Mouse (Mus musculus) midbrain, embryonic 15.5 days (tissue): ENCODE results near the gene Cask. TPM values are rescaled to one million over a fixed set of nuclear protein-coding genes. Genes with fewer than 3 reads are reported as not detected.

Experiments used
- ATAC-seq: fragments of 200-750 bp; cut with Nextera tagmentation; replicated peaks from 2 replicates; pipeline ENCODE4 v1.8.0; 2017; ENCODE audit warnings: moderate TSS enrichment
- H3K27ac ChIP-seq: fragments of 300-500 bp; sonication (generic); 2 replicates; pipeline ENCODE4 v1.5.1; 2015; ENCODE audit warnings: mild to moderate bottlenecking, inconsistent platforms
- H3K27me3 ChIP-seq: fragments of 300-500 bp; sonication (generic); replicated peaks from 2 replicates; pipeline ENCODE4 v1.6.1; 2015; ENCODE audit warnings: inconsistent platforms
- H3K36me3 ChIP-seq: fragments of 300-500 bp; sonication (generic); replicated peaks from 2 replicates; pipeline ENCODE4 v1.6.1; 2015; ENCODE audit warnings: inconsistent platforms
- H3K4me1 ChIP-seq: fragments of 300-500 bp; sonication (generic); 2 replicates; pipeline ENCODE4 v1.6.1; 2015; ENCODE audit warnings: inconsistent platforms
- H3K4me2 ChIP-seq: fragments of 300-500 bp; sonication (generic); 2 replicates; pipeline ENCODE4 v1.6.1; 2015; ENCODE audit warnings: inconsistent platforms, mild to moderate bottlenecking, moderate library complexity
- H3K4me3 ChIP-seq: fragments of 300-500 bp; sonication (generic); 2 replicates; pipeline ENCODE4 v1.5.1; 2015; ENCODE audit warnings: mild to moderate bottlenecking, inconsistent platforms
- H3K9ac ChIP-seq: fragments of 300-500 bp; sonication (generic); 2 replicates; pipeline ENCODE4 v1.6.1; 2015; ENCODE audit warnings: mild to moderate bottlenecking, inconsistent platforms
- H3K9me3 ChIP-seq: fragments of 300-500 bp; sonication (generic); 2 replicates; pipeline ENCODE4 v1.6.1; 2016; ENCODE audit warnings: inconsistent platforms
- WGBS: fragments of 180-500 bp; shearing (Covaris S2); methylation state at CpG from one replicate; pipeline ENCODE4 v1.1.7; 2015; ENCODE audit warnings: mixed read lengths; 5-methylcytosine and 5-hydroxymethylcytosine counted together
- polyA plus RNA-seq: library from polyadenylated mRNA; unstranded; fragments of >200 nt; fragmentation: Nextera tagmentation; extraction: Ambion mirVana; gene quantifications from 2 replicates; pipeline ENCODE4 v1.2.1, GENCODE M21; 2015

Gene Cask
- polyA plus RNA-seq, 1 experiment from 2014 or later = 71.5 TPM

DNA sequence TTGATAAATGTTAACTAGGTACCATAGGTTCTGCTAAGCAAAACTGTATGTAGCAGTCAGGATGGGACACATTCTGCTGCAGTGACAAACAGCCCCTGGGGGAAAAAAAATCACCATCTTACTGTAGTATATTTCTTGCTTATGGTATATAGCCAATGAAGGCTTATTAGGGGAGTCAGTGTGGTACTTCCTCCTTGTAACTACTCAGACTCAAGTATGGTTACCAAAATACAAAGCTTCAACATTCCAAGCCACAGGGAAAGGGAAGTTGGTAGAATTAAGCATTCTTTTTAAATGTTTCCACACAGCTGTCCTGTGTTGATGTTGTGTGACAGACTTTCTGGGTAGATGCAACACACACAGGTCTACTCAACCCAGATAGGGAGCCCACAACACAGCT is 358.2 kb downstream of the Cask start:
- no peaks in the 10 kb centered on the region for H3K36me3 ChIP-seq
- no peaks in the 10 kb centered on the region for H3K4me1 ChIP-seq
- H3K4me2 ChIP-seq = no peak overlapping the region
- no peak overlapping the region for H3K27ac ChIP-seq
- ATAC-seq = no peak
- no peak overlapping the region for H3K4me3 ChIP-seq
- no peak overlapping the region for H3K9ac ChIP-seq
- H3K9me3 ChIP-seq = no peaks in the 10 kb centered on the region
- 0 out of 2 replicates have a peak, but pooled peaks cover 4% of the 10 kb centered on the region for H3K27me3 ChIP-seq

DNA sequence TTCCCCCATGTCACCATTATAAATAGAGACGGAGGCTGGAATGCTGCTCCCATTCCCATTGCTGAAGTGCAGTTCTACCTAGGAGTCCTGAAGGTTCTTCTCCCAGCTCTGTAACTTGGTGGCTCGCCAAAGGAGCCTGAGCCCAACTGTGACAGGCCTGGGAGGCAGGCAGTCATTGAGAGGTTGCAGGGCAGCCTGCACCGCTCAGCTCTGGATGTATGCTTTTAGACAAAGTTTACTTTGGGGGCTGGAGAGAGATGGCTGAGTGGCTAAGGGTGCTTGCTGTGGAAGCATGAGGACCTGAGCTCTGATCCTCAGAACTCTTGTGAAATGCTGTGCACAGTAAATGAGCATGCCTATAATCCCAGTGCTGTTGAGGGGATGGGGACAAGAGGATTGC is 360.2 kb downstream of the Cask start:
- ATAC-seq = no peak
- WGBS = 84% methylated on average over 3 of the region's 3 CpGs
- Histone ChIP-seq H3K4me1 (no peaks in the 10 kb centered on the region), H3K4me2 (no peak overlapping the region), H3K27me3 (peaks cover 4% of the 10 kb centered on the region; the same call in 1 of the 2 replicates), H3K27ac (no peak overlapping the region), H3K9ac (no peak overlapping the region), H3K36me3 (no peaks in the 10 kb centered on the region), H3K9me3 (no peaks in the 10 kb centered on the region), H3K4me3 (no peak overlapping the region)

DNA sequence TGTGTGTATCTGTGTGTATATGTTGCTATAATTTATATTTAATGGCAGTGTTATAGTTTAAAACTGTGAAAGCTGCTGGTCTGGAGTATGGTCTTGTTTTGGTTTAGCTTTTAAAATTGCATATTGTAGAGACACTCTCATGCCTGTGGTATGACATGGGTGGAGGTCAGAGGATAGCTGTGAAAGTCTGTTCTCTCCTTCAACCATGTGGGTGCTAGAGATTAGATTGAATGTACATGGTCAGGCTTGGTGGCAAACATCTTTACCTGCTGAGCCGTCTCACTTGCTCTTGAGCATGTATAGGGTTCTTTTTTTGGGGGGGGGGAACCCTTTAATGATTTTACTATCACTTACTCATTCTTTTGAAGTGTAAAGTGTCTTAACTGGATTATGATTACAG is 361.4 kb downstream of the Cask start:
- WGBS = 84% methylated on average over 1 of the region's 1 CpGs

DNA sequence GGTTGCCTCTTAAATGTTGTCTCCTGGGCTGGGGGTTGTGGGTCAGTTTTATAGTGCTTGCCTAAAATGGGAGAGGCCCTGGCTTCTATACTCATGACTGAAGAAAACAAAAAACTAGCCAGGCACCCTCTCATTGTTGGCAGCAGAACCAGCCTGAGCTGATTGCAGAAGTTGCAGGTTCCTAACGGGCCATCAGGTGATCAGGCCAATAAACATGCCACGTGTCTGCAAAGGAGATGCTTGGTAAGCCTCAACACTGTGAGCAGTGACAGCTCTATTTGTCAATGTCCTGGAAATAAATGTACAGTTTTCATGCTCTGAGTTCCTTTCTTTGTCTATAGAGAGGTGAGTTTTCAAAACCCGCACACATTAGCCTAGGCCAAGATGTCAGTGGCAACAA is 362.2 kb downstream of the Cask start:
- WGBS = 74% methylated on average over 3 of the region's 3 CpGs
- ATAC-seq = no peak
- no peak overlapping the region for H3K27ac ChIP-seq
- no peak overlapping the region for H3K4me2 ChIP-seq
- H3K4me1 ChIP-seq = no peaks in the 10 kb centered on the region
- no peaks in the 10 kb centered on the region for H3K9me3 ChIP-seq
- no peak overlapping the region for H3K9ac ChIP-seq
- H3K36me3 ChIP-seq = no peaks in the 10 kb centered on the region
- no peak overlapping the region for H3K4me3 ChIP-seq
- peaks cover 4% of the 10 kb centered on the region; the same call in 1 of the 2 replicates for H3K27me3 ChIP-seq

More for the DNA sequence above, 361.4 kb downstream of the Cask start:
- H3K27ac ChIP-seq = no peak overlapping the region
- no peak overlapping the region for H3K9ac ChIP-seq
- peaks cover 4% of the 10 kb centered on the region; the same call in 1 of the 2 replicates for H3K27me3 ChIP-seq
- H3K4me1 ChIP-seq = no peaks in the 10 kb centered on the region
- H3K36me3 ChIP-seq = no peaks in the 10 kb centered on the region
- no peak overlapping the region for H3K4me2 ChIP-seq
- H3K9me3 ChIP-seq = no peaks in the 10 kb centered on the region
- ATAC-seq = no peak
- no peak overlapping the region for H3K4me3 ChIP-seq

DNA sequence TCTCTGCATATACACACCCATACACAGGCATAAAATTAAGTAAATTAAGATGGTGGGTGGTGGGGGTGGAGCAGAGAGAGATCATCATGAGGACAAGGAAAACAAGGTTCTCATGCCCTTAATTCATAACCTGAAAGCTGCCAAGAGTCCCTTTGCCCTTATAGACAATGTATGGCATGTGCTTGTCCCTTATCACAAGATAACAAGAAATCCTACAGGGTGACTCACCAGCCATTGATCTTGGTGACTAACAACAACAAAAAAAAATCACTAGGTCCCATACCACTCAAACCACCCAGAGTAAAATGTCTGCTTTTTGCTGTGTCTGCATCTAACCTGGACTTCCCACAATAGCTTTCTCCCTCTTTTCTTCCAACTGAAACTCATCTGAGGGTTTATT is 366.7 kb downstream of the Cask start:
- no peaks in the 10 kb centered on the region for H3K36me3 ChIP-seq
- H3K9ac ChIP-seq = no peak overlapping the region
- H3K4me2 ChIP-seq = no peak overlapping the region
- ATAC-seq = no peak
- no peaks in the 10 kb centered on the region for H3K9me3 ChIP-seq
- H3K27me3 ChIP-seq = no peaks in the 10 kb centered on the region; the same call in 1 of the 2 replicates
- no peaks in the 10 kb centered on the region for H3K4me1 ChIP-seq
- no peak overlapping the region for H3K27ac ChIP-seq
- H3K4me3 ChIP-seq = no peak overlapping the region

DNA sequence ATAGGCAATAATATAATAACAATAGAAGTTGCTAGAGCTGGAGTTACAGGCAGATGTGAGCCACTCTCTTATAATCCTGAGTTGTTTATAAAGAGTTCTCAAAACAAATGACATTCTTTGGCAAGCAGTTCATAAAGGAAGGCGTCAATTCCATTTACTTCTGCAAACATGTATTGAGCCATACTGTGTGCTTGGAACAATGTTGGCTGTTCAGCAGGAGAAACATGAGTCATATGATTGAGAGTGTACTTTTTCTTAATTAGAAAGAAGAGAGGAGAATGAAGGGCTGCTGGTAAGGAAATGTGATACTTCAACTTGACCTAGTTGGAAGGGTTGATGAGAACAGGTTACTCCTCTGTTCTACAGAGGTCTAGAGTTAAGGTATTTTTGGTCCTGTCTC is 368.6 kb downstream of the Cask start:
- Histone ChIP-seq H3K27me3 (no peaks in the 10 kb centered on the region; the same call in 1 of the 2 replicates), H3K9me3 (no peaks in the 10 kb centered on the region), H3K4me3 (no peak overlapping the region), H3K27ac (no peak overlapping the region), H3K4me2 (no peak overlapping the region), H3K9ac (no peak overlapping the region), H3K36me3 (no peaks in the 10 kb centered on the region), H3K4me1 (no peaks in the 10 kb centered on the region)
- WGBS = 82% methylated on average over 1 of the region's 1 CpGs
- ATAC-seq = no peak

DNA sequence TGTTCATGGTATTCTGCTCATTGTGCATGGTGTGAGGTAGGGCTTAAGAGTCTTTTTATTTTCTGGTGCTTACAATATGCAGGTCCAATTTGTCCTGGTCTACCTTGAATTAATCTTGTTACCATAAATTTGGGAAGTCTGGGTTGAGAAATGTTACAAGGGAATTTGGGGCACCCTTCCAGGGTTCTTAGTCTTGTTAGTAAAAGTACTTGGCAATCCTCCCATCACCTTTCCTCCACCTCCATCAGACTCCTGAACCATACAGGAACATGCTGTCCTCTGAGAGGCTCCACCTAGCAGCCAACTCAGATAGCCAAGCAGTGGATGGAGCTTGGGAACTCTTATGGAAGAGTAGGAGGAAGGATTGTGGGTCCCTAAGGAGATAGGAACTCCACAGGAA is 371.6 kb downstream of the Cask start:
- no peak overlapping the region for H3K9ac ChIP-seq
- H3K27me3 ChIP-seq = no peaks in the 10 kb centered on the region
- H3K9me3 ChIP-seq = no peaks in the 10 kb centered on the region
- no peaks in the 10 kb centered on the region for H3K4me1 ChIP-seq
- no peak overlapping the region for H3K4me2 ChIP-seq
- H3K36me3 ChIP-seq = no peaks in the 10 kb centered on the region
- no peak overlapping the region for H3K27ac ChIP-seq
- H3K4me3 ChIP-seq = no peak overlapping the region
- no peak for ATAC-seq

DNA sequence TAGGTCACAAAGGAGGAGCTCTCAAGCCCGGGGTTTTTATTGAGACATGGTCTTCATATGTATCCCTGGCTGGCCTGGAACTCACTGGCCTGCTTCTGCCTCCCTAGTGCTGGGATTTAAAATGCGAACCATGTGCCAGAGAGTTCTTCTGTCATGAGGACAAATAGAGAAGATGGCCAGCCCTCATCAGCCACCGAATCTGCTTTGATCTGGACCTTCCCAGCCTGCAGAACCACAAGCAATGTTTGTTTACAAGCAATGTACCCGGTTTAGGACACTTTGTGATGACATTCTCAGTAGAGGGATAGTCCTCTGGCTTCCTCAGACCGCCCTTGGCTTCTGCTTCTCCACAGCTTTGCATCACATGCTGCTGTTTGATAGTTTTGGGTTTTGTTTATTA is 372.9 kb downstream of the Cask start:
- 65% methylated on average over 5 of the region's 5 CpGs for whole genome bisulfite sequencing
- H3K36me3 ChIP-seq = no peaks in the 10 kb centered on the region

DNA sequence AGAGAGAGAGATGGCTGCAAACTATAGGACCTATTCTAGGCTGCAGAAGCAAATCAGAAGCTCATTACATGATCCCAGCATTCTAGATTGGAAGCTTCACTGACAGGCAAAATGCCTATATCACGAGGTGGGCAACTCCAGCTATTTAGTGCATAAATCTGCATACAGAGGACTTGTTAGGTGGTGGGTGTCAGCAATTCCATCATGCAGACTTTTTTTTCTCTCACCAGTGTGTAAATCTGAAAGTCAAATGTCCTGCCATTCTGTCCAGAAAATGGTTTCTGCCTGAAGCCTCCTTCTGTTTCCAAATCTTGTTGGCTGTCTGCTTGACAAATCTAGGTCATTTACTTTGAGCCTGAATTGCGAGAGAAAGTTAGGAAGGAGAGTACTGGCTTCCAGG is 373.6 kb downstream of the Cask start:
- no peaks in the 10 kb centered on the region for H3K4me1 ChIP-seq
- H3K4me2 ChIP-seq = no peak overlapping the region
- H3K9me3 ChIP-seq = no peaks in the 10 kb centered on the region
- H3K36me3 ChIP-seq = no peaks in the 10 kb centered on the region
- H3K9ac ChIP-seq = no peak overlapping the region
- no peak for ATAC-seq
- H3K27me3 ChIP-seq = no peaks in the 10 kb centered on the region
- H3K27ac ChIP-seq = no peak overlapping the region
- WGBS = 49% methylated on average over 2 of the region's 2 CpGs
- no peak overlapping the region for H3K4me3 ChIP-seq

More for the DNA sequence above, 372.9 kb downstream of the Cask start:
- no peak for ATAC-seq
- Histone ChIP-seq H3K4me2 (no peak overlapping the region), H3K9me3 (no peaks in the 10 kb centered on the region), H3K9ac (no peak overlapping the region), H3K4me1 (no peaks in the 10 kb centered on the region), H3K4me3 (no peak overlapping the region), H3K27ac (no peak overlapping the region), H3K27me3 (no peaks in the 10 kb centered on the region)

DNA sequence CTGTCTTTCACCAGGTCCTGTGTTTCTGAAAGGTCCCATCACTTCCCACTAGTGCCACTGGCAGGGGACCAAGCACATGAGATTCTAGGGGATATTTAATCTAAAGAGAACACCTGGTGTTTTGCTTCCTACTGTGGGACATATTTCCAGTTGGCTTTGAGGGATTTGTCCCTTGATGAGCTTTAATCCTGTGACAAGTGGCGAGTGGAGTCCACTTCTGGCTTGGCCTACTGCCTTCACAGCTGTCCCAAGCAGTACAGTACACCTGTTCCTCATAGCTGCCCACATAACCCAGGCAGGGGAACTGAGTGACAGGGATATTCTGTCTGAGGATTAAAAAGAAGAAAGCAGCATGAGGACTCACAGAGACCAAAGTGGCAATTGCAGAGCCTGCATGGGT is 375.8 kb downstream of the Cask start:
- Histone ChIP-seq H3K4me1 (no peaks in the 10 kb centered on the region), H3K27ac (no peak overlapping the region), H3K36me3 (no peaks in the 10 kb centered on the region), H3K4me3 (no peak overlapping the region), H3K4me2 (no peak overlapping the region), H3K9me3 (no peaks in the 10 kb centered on the region), H3K9ac (no peak overlapping the region), H3K27me3 (no peaks in the 10 kb centered on the region)
- no peak for ATAC-seq
- 60% methylated on average over 1 of the region's 1 CpGs for WGBS

DNA sequence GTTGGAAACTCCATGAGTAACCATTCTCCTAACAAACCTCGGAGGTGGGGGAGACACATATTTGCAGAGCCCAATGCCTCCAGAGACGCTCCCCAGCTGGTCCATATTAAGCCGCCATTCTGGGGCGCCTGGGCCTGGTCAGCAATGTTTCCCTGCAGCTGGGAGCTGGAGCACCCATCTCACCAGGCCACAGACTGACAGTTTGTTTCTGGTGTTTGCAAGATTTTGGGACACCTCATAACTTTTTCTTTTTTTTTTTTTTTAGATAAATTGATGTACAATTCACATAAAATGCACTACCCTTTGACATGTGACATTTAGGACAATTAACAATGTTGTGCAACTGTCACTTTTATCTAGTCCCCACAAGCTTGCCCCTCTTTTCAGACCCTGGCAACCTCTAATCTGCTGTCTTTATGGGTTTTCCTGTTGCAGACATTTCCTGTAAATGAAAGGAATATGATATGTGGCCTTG is 378.4 kb downstream of the Cask start:
- no peak overlapping the region for H3K27ac ChIP-seq
- no peaks in the 10 kb centered on the region for H3K36me3 ChIP-seq
- no peaks in the 10 kb centered on the region for H3K27me3 ChIP-seq
- no peak for ATAC-seq
- H3K9me3 ChIP-seq = no peaks in the 10 kb centered on the region
- no peak overlapping the region for H3K9ac ChIP-seq
- no peak overlapping the region for H3K4me3 ChIP-seq
- H3K4me1 ChIP-seq = no peaks in the 10 kb centered on the region
- H3K4me2 ChIP-seq = no peak overlapping the region
- WGBS = 84% methylated on average over 4 of the region's 4 CpGs

DNA sequence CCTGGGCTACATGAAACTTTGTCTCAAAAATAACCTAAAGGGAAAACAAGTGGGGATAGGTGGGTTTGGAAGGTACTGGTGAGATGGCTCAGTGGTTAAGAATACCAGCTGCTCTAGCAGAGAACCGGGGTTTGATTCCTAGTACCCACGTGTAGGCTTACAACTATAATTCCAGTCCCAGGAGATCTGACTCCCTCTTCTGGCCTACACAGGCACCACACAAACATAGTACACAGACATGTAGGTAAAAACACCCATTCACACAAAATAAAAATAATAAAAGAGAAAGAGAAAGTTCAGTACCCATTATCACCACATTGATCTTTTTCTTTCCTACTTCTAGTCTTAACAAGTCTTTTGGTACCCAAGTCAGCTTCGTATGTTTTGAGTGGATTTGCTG is 379.2 kb downstream of the Cask start:
- H3K27me3 ChIP-seq = no peaks in the 10 kb centered on the region
- H3K9ac ChIP-seq = no peak overlapping the region
- 76% methylated on average over 3 of the region's 3 CpGs for WGBS
- H3K36me3 ChIP-seq = no peaks in the 10 kb centered on the region
- no peaks in the 10 kb centered on the region for H3K9me3 ChIP-seq
- H3K4me3 ChIP-seq = no peak overlapping the region
- no peaks in the 10 kb centered on the region for H3K4me1 ChIP-seq
- H3K4me2 ChIP-seq = no peak overlapping the region
- no peak overlapping the region for H3K27ac ChIP-seq
- ATAC-seq = no peak

DNA sequence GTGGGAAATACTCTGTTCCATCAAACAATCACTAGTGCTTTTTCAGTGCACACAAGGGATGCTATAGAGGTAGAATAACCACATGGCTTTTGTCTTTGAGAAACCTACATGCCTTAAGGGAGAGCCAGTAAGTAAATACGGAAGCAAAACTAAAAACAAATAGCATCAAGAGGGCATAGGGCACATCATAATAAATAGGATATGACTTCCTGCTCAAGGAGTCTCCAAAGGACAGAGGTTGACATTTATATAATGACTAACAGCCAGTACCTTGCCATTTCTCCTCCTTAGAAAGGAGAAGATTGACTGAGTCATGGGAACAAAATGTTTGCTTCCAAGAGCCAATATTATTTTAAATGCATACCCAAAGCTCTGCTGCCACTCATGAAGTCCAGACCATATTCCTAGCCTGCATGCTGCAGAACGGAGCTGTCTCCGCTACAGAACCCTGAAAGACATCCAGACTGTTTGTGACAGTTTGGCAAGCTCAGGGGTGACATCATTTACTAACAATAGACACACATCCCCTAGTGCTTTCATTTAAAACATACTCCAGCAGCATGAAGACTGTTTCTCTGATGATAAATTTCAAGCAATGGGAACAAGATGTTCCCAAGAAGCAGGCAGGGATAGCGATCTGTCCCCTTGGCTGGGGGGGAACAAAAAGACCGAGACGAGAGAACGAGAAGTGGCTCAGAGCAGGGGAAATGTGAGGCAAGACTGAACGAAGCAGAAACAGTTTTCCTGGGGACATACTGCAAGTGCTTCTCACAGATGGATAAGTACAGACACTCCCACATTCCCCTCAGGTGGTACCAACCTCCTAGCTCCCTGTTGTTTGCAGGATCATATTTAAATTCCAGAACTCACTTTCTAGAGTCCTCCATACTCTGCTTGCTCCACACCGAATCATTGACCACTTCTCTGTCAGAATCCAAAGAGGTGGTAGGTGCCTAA is 381.7 kb downstream of the Cask start:
- Histone ChIP-seq H3K4me2 (no peak overlapping the region), H3K27ac (no peak overlapping the region), H3K4me3 (no peak overlapping the region), H3K36me3 (no peaks in the 10 kb centered on the region), H3K4me1 (no peaks in the 10 kb centered on the region), H3K9ac (no peak overlapping the region), H3K9me3 (no peaks in the 10 kb centered on the region), H3K27me3 (no peaks in the 10 kb centered on the region)
- ATAC-seq = no peak
- WGBS = 71% methylated on average over 9 of the region's 9 CpGs
